Mouse (Mus musculus) G1E (cell line): ENCODE measurements at regions not wholly inside any gene's neighbourhood (a gene's known extent, or its start where the extent isn't known, plus 50 kb on each side); places are given as distances from the start of the nearest gene placed in this dataset.

Experiments
- ATAC-seq: 2 replicates; pipeline ENCODE4 v1.8.0; 2016; ENCODE audit warnings: mild to moderate bottlenecking; ENCODE audit not compliant: insufficient number of reproducible peaks, poor library complexity, low FRiP score, severe bottlenecking; ENCODE audit errors: extremely low read depth
- DNase-seq: peaks from one replicate; pipeline ENCODE4 v3.0.0; 2012; ENCODE audit warnings: low spot score
- H3K27me3 ChIP-seq: 2 replicates; pipeline ENCODE4 v1.6.1; 2012; ENCODE audit warnings: mild to moderate bottlenecking, low read length, inconsistent platforms; ENCODE audit not compliant: insufficient read depth
- H3K36me3 ChIP-seq: replicated peaks from 2 replicates; pipeline ENCODE3; 2012; ENCODE audit warnings: mild to moderate bottlenecking, inconsistent platforms
- H3K4me1 ChIP-seq: 2 replicates; pipeline ENCODE4 v1.6.1; 2012; ENCODE audit warnings: low read depth, low read length, inconsistent platforms, mixed read lengths; ENCODE audit not compliant: insufficient read depth
- H3K4me3 ChIP-seq: 2 replicates; pipeline ENCODE4 v1.5.1; 2012; ENCODE audit warnings: low read depth, mild to moderate bottlenecking, inconsistent platforms, low read length, moderate library complexity, mixed read lengths
- H3K9me3 ChIP-seq: replicated peaks from 2 replicates; pipeline ENCODE4 v1.6.1; 2012; ENCODE audit warnings: inconsistent platforms
- CTCF ChIP-seq: IDR thresholded peaks from 2 replicates; pipeline ENCODE4 v1.5.1; 2012; ENCODE audit warnings: low read depth, low read length, inconsistent platforms, mixed read lengths
- GATA1 ChIP-seq: IDR thresholded peaks from 2 replicates; pipeline ENCODE4 v1.6.1; 2012; ENCODE audit warnings: borderline replicate concordance, low read length, inconsistent platforms, mixed read lengths
- GATA2 ChIP-seq: IDR thresholded peaks from 2 replicates; pipeline ENCODE4 v1.6.1; 2012; ENCODE audit warnings: low read depth, low read length, inconsistent platforms, borderline replicate concordance
- POLR2AphosphoS5 ChIP-seq: IDR thresholded peaks from 2 replicates; pipeline ENCODE4 v1.6.1; 2012; ENCODE audit warnings: low read depth, low read length, inconsistent platforms; ENCODE audit not compliant: insufficient replicate concordance
- TAL1 ChIP-seq: conservative IDR thresholded peaks from 2 replicates; pipeline ENCODE4 v1.6.1; 2012; ENCODE audit warnings: low read depth, low read length, inconsistent platforms, mixed read lengths

- peaks cover 71% of the 10 kb centered on the region for H3K9me3 ChIP-seq
- no peak overlapping the region for H3K4me3 ChIP-seq
- TF ChIP-seq GATA2 (no peak), POLR2AphosphoS5 (no peak), CTCF (no peak), GATA1 (no peak), TAL1 (no peak)
- ATAC-seq (no peak), DNase-seq (no peak)
- no peaks in the 10 kb centered on the region for H3K27me3 ChIP-seq
- no peaks in the 10 kb centered on the region for H3K4me1 ChIP-seq
- H3K36me3 ChIP-seq = no peaks in the 10 kb centered on the region
These were observed 189.3 kb upstream of the A430005L14Rik start for GRCm38 (mm10) chr4:153767713-153768112.

GRCm38 (mm10) chr4:153768350-153768749 lies 188.7 kb upstream of the A430005L14Rik start:
- no peaks in the 10 kb centered on the region for H3K4me1 ChIP-seq

DNA sequence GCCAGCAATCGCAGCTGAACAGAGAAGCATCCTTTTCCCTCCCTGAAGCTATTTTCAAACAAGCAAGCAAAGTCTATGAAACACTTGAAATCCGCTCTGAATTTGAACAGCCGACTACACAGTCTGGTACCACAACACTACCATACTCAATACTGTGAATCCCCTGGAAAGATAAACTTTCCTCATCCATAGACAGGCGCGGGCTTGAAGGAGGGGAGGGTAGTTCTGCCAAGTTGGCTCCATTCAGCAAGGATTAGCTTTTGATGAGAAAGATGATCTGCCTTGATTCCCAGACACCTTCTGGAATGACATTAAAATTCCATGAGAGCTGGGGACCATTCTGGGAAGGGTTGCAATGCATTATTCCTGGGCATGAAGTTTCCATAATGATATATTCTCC lies 186.4 kb upstream of the A430005L14Rik start:
- H3K4me3 ChIP-seq = no peak overlapping the region
- DNase-seq (no peak), ATAC-seq (no peak)
- H3K4me1 ChIP-seq = no peaks in the 10 kb centered on the region
- no peaks in the 10 kb centered on the region for H3K36me3 ChIP-seq
- H3K9me3 ChIP-seq = peaks cover 74% of the 10 kb centered on the region
- TF ChIP-seq GATA2 (no peak), GATA1 (no peak), CTCF (no peak), TAL1 (no peak), POLR2AphosphoS5 (no peak)
- H3K27me3 ChIP-seq = no peaks in the 10 kb centered on the region

More at GRCm38 (mm10) chr4:153768350-153768749, 188.7 kb upstream of the A430005L14Rik start:
- no peak for TF ChIP-seq GATA1
- TF ChIP-seq GATA2 = no peak
- TF ChIP-seq POLR2AphosphoS5 = no peak
- no peak overlapping the region for H3K4me3 ChIP-seq
- peaks cover 77% of the 10 kb centered on the region for H3K9me3 ChIP-seq
- no peak for DNase-seq
- no peaks in the 10 kb centered on the region for H3K27me3 ChIP-seq
- ATAC-seq = no peak
- no peaks in the 10 kb centered on the region for H3K36me3 ChIP-seq

DNA sequence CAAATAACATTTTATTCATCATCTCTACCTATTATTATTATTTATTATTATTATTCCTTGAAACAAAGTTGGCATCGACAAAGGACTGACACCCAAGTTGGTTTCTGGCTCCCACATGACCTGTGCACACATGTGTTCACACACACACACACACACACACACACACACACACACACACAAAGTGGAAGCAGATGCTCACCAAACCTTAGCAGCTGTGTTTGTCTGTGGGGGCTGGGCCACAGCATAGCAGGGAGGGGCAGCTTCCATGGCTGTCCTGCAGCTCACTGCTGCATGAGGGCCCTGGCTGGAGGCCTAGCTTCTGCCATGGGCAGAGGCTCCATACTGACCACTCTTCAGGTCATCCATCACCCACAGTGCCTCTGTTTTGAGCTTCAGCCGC lies 176.5 kb upstream of the A430005L14Rik start:
- DNase-seq (no peak), ATAC-seq (no peak)
- peaks cover 79% of the 10 kb centered on the region for H3K9me3 ChIP-seq
- TF ChIP-seq POLR2AphosphoS5 (no peak), CTCF (no peak), GATA1 (no peak), GATA2 (no peak), TAL1 (no peak)
- no peaks in the 10 kb centered on the region for H3K27me3 ChIP-seq
- no peaks in the 10 kb centered on the region for H3K4me1 ChIP-seq
- H3K4me3 ChIP-seq = no peak overlapping the region
- no peaks in the 10 kb centered on the region for H3K36me3 ChIP-seq

GRCm38 (mm10) chr4:153781271-153781670 lies 175.8 kb upstream of the A430005L14Rik start:
- Histone ChIP-seq H3K36me3 (no peaks in the 10 kb centered on the region), H3K4me3 (no peak overlapping the region), H3K27me3 (no peaks in the 10 kb centered on the region), H3K9me3 (peaks cover 78% of the 10 kb centered on the region), H3K4me1 (no peaks in the 10 kb centered on the region)
- no peak for DNase-seq
- ATAC-seq = no peak
- no peak for TF ChIP-seq GATA2
- no peak for TF ChIP-seq CTCF
- TF ChIP-seq GATA1 = no peak
- no peak for TF ChIP-seq TAL1
- TF ChIP-seq POLR2AphosphoS5 = no peak

DNA sequence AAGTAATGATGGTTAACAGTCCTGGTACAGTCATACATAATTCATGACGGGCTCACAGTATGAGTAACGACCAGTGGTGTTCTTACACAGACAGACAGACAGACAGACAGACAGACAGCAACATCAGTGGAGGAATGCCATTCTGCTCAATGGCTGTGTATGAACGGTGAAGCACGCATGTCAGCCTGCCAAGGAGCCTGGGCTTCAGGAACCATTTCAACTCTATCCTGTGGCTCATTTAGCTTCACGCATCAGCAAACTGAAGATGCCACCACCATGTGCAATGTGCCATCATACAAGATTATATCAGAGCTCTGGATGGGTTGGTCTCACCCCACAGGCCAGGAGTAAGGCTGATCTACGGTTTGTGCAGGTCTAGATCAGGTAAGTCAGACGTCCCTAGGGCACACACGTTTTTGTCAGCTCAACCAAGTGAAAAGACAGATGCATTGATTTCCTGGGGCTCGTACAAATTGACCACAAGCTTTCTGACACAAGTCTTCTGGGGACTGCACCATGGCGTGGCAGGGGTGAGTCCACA lies 175.0 kb upstream of the A430005L14Rik start:
- no peak for DNase-seq
- ATAC-seq = no peak
- Histone ChIP-seq H3K36me3 (no peaks in the 10 kb centered on the region), H3K27me3 (no peaks in the 10 kb centered on the region), H3K4me1 (no peaks in the 10 kb centered on the region), H3K9me3 (peaks cover 77% of the 10 kb centered on the region), H3K4me3 (no peak overlapping the region)
- no peak for TF ChIP-seq CTCF
- TF ChIP-seq POLR2AphosphoS5 = no peak
- TF ChIP-seq GATA1 = no peak
- TF ChIP-seq TAL1 = no peak

GRCm38 (mm10) chr4:153784401-153784800 lies 172.6 kb upstream of the A430005L14Rik start:
- no peak overlapping the region for H3K4me3 ChIP-seq
- H3K36me3 ChIP-seq = no peaks in the 10 kb centered on the region
- DNase-seq (no peak), ATAC-seq (no peak)
- no peaks in the 10 kb centered on the region for H3K27me3 ChIP-seq
- H3K4me1 ChIP-seq = no peaks in the 10 kb centered on the region
- peaks cover 84% of the 10 kb centered on the region for H3K9me3 ChIP-seq
- no peak for TF ChIP-seq GATA1
- TF ChIP-seq POLR2AphosphoS5 = no peak
- no peak for TF ChIP-seq TAL1
- no peak for TF ChIP-seq CTCF
- TF ChIP-seq GATA2 = no peak
